In genomic region chr13:9191172-9192140, GRCm38 (mm10) we compare ENCODE assay signal across 8 mouse cellular contexts.
DNase-seq lines count a peak whose midpoint lies in the region; ATAC-seq and TF ChIP-seq lines count a peak whose summit lies in the region.

No protein-coding gene starts in this region.

- no peaks in the 10 kb centered on the region for H3K36me3 ChIP-seq in MEL (ENCODE audit: control insufficient read depth in 1 of 2, insufficient read depth in 2 of 2, low read length in 2 of 2)
- no peaks in the 10 kb centered on the region for H3K36me3 ChIP-seq in embryonic facial prominence, embryonic 10.5 days (replicated peaks)
- no peaks in the 10 kb centered on the region for H3K36me3 ChIP-seq in heart, embryonic 12.5 days

- no peaks in the 10 kb centered on the region for H3K79me2 ChIP-seq in MEL (ENCODE audit: control insufficient read depth, insufficient read depth, low read length, poor library complexity)

- WGBS in embryonic facial prominence, embryonic 10.5 days = 47% methylated on average over 15 of the region's 15 CpGs
- WGBS in heart, embryonic 12.5 days = 33% methylated on average over 15 of the region's 15 CpGs

- H3K27ac ChIP-seq in gastrocnemius, adult 2 months = peak overlapping the region; percentile 58
- H3K27ac ChIP-seq in MEL (ENCODE audit: control insufficient read depth, low read depth, low read length) = no peak overlapping the region
- H3K27ac ChIP-seq in embryonic facial prominence, embryonic 10.5 days (replicated peaks) = no peak overlapping the region
- peak overlapping the region; percentile 23; the same call in 1 of the 2 replicates for H3K27ac ChIP-seq in heart, embryonic 12.5 days (ENCODE audit: poor library complexity, severe bottlenecking)
- H3K27ac ChIP-seq in left cerebral cortex, adult 2 months = peak overlapping the region; percentile 84

- no peaks in the 10 kb centered on the region for H3K9me3 ChIP-seq in MEL (replicated peaks; ENCODE audit: insufficient read depth, low read length)
- no peaks in the 10 kb centered on the region for H3K9me3 ChIP-seq in embryonic facial prominence, embryonic 10.5 days
- H3K9me3 ChIP-seq in heart, embryonic 12.5 days (replicated peaks) = 0 out of 2 replicates have a peak, but pooled peaks cover 5% of the 10 kb centered on the region

- H3K4me3 ChIP-seq in gastrocnemius, adult 2 months = peak overlapping the region; percentile 33
- no peak overlapping the region; a peak in 1 of 4 replicates for H3K4me3 ChIP-seq in MEL (ENCODE audit: control insufficient read depth in 1 of 2, insufficient read depth in 1 of 2, low read depth in 2 of 2, low read length in 2 of 2)
- H3K4me3 ChIP-seq in embryonic facial prominence, embryonic 10.5 days = 0 out of 2 replicates have a peak overlapping the region, but pooled peaks have one; percentile 5
- peak overlapping the region; percentile 24 for H3K4me3 ChIP-seq in heart, embryonic 12.5 days
- H3K4me3 ChIP-seq in left cerebral cortex, adult 2 months = no peak overlapping the region

- no peak overlapping the region for H3K9ac ChIP-seq in MEL (ENCODE audit: control insufficient read depth, low read depth, low read length, poor library complexity, severe bottlenecking)
- H3K9ac ChIP-seq in heart, embryonic 12.5 days = peak overlapping the region; percentile 52

- no peak for TF ChIP-seq CTCF in gastrocnemius, adult 2 months (IDR thresholded peaks at IDR 0.05)
- TF ChIP-seq CTCF in MEL (IDR thresholded peaks at IDR 0.05 in 2 of 3, conservative IDR thresholded peaks at IDR 0.05 in 1 of 3; ENCODE audit: control insufficient read depth in 1 of 3, insufficient read depth in 1 of 3, low read depth in 2 of 3, low read length in 3 of 3, poor library complexity in 1 of 3, severe bottlenecking in 1 of 3) = no peak
- no peak; the same call in 1 of the 2 replicates for TF ChIP-seq CTCF in left cerebral cortex, adult 2 months (IDR thresholded peaks at IDR 0.05)

- TF ChIP-seq POLR2A in MEL (IDR thresholded peaks at IDR 0.05; ENCODE audit: control insufficient read depth in 1 of 2, insufficient read depth in 1 of 2, low read depth in 1 of 2, low read length in 2 of 2, poor library complexity in 1 of 2) = no peak

- ATAC-seq in heart, embryonic 12.5 days (ENCODE audit: insufficient number of reproducible peaks, low FRiP score) = peak; percentile 74
- ATAC-seq in megakaryocyte-erythroid progenitor cell, adult 5-6 weeks (replicated peaks; ENCODE audit: low FRiP score, low TSS enrichment, poor library complexity, severe bottlenecking) = peak; percentile 53
- ATAC-seq in monocyte, adult 5-6 weeks (replicated peaks; ENCODE audit: insufficient number of reproducible peaks, low FRiP score, low TSS enrichment, poor library complexity, severe bottlenecking) = no peak

- no peaks in the 10 kb centered on the region for H3K4me1 ChIP-seq in MEL (ENCODE audit: control insufficient read depth in 1 of 2, insufficient read depth in 2 of 2, low read length in 2 of 2)
- peaks cover 37% of the 10 kb centered on the region for H3K4me1 ChIP-seq in embryonic facial prominence, embryonic 10.5 days
- H3K4me1 ChIP-seq in heart, embryonic 12.5 days (replicated peaks) = peaks cover 12% of the 10 kb centered on the region

- peak overlapping the region; percentile 59 for H3K4me2 ChIP-seq in heart, embryonic 12.5 days

- TF ChIP-seq RAD21 in MEL (IDR thresholded peaks at IDR 0.05; ENCODE audit: low read depth, low read length) = no peak

- no peak for TF ChIP-seq EP300 in MEL (IDR thresholded peaks at IDR 0.05; ENCODE audit: low read depth in 1 of 2, low read length in 2 of 2)

- H3K27me3 ChIP-seq in MEL (ENCODE audit: control insufficient read depth in 1 of 2, insufficient read depth in 2 of 2, low read length in 2 of 2) = no peaks in the 10 kb centered on the region
- no peaks in the 10 kb centered on the region for H3K27me3 ChIP-seq in embryonic facial prominence, embryonic 10.5 days (replicated peaks; ENCODE audit: low read depth, poor library complexity, severe bottlenecking)
- H3K27me3 ChIP-seq in heart, embryonic 12.5 days (replicated peaks) = 0 out of 2 replicates have a peak, but pooled peaks cover 7% of the 10 kb centered on the region

- DNase-seq in gastrocnemius, adult 2 months = peak; percentile 54
- DNase-seq in gastrocnemius, postnatal 4 days (ENCODE audit: low spot score in 2 of 2) = no peak
- peak; percentile 23 for DNase-seq in MEL (ENCODE audit: low read depth, low spot score)
- no peak for DNase-seq in embryonic facial prominence, embryonic 10.5 days (ENCODE audit: low spot score)
- peak; percentile 75 to 80 for DNase-seq in left cerebral cortex, adult 2 months (ENCODE audit: extremely low spot score in 1 of 2, low spot score in 2 of 2)

- intact Hi-C loops in gastrocnemius, adult 2 months (cut with DNase I) = no loop called here
- intact Hi-C loops in left cerebral cortex, adult 2 months (cut with DNase I) = loop anchor here (1.0 to 2.0 kb wide), 2 partner anchors 48 to 85 kb away; partner anchors contain the start of gene Dip2c

TF ChIP-seq in MEL, 35 proteins besides CTCF, POLR2A, EP300 and RAD21:
- TF ChIP-seq MAFK (IDR thresholded peaks at IDR 0.05; ENCODE audit: borderline replicate concordance, low read depth, low read length) = no peak
- no peak for TF ChIP-seq POLR2AphosphoS2 (IDR thresholded peaks at IDR 0.05; ENCODE audit: low read length)
- TF ChIP-seq USF1 (IDR thresholded peaks at IDR 0.05; ENCODE audit: low read depth, low read length) = no peak
- no peak for TF ChIP-seq USF2 (IDR thresholded peaks at IDR 0.05; ENCODE audit: borderline replicate concordance in 1 of 2, insufficient read depth in 1 of 2, low read depth in 1 of 2, low read length in 2 of 2)
- no peak for TF ChIP-seq GATA1 (IDR thresholded peaks at IDR 0.05; ENCODE audit: low read depth, low read length)
- no peak for TF ChIP-seq NELFE (IDR thresholded peaks at IDR 0.05; ENCODE audit: low read depth, low read length)
- TF ChIP-seq CHD1 (IDR thresholded peaks at IDR 0.05; ENCODE audit: low read depth, low read length) = no peak
- no peak for TF ChIP-seq HCFC1 (IDR thresholded peaks at IDR 0.05; ENCODE audit: low read depth, low read length)
- TF ChIP-seq TAL1 (IDR thresholded peaks at IDR 0.05; ENCODE audit: low read length) = no peak
- no peak for TF ChIP-seq RCOR1 (IDR thresholded peaks at IDR 0.05; ENCODE audit: low read depth, low read length)
- no peak for TF ChIP-seq GABPA (IDR thresholded peaks at IDR 0.05; ENCODE audit: low read depth, low read length)
- TF ChIP-seq JUND (IDR thresholded peaks at IDR 0.05; ENCODE audit: low read depth, low read length) = no peak

Comparison
In these comparisons a context has a peak if more than half of its experiments do, and no peak if none do; other contexts are left out.
1. DNase-seq: peak in gastrocnemius, adult 2 months (single experiment), MEL (single experiment) and left cerebral cortex, adult 2 months (2 of 2); none in gastrocnemius, postnatal 4 days (0 of 2) and embryonic facial prominence, embryonic 10.5 days (single experiment).
2. H3K27ac ChIP-seq: peak in gastrocnemius, adult 2 months (single experiment), heart, embryonic 12.5 days (single experiment) and left cerebral cortex, adult 2 months (single experiment); none in MEL (single experiment) and embryonic facial prominence, embryonic 10.5 days (single experiment).
3. H3K4me3 ChIP-seq: peak in gastrocnemius, adult 2 months (single experiment), embryonic facial prominence, embryonic 10.5 days (single experiment) and heart, embryonic 12.5 days (single experiment); none in MEL (0 of 2) and left cerebral cortex, adult 2 months (single experiment).